15 mouse cellular contexts compared by ENCODE assay signal in the genomic region with DNA sequence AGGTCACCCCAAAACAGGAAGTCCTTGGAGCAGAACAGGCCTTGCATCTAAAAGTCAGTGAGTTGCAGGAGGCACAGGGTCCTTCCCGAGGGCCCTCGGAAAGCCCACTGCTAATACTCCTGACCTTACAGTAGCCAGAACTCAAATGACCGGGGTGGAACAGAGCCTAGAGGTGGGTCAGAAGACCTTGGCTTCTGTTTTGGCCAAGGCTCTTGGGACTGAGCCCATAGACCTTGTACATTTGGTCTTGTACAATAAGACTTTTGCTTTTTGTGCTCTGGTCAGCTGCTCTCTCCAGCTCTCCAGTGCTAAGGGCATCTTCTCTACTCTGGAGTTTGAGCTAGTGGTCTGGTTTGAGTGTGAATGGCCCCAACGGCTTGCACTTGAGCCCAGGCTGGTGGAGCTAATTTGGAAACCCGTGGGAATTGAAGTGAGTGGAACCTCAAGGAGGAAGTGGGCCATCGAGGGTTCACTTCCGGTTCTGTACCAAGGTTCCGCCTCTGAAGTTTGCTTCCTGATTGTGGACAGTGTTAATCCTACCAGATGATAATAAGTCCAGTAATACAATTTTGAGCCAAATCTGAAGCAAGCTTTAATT.
DNase-seq lines count a peak whose midpoint lies in the region; ATAC-seq lines count a peak whose summit lies in the region.
"Had no signal": no experiment of that assay in that cellular context is flagged by ENCODE, and none has a peak within 500 bp of the region (broad histone marks: within the 10 kb centered on the region; RNA-seq: fewer than 3 reads in every experiment).

No protein-coding gene starts in this region.

- no peak overlapping the region for H3K9ac ChIP-seq in forebrain, embryonic 16.5 days (replicated peaks; ENCODE audit: low read depth, low read length)
- no peak overlapping the region for H3K9ac ChIP-seq in forebrain, embryonic 11.5 days (ENCODE audit: low read length)
- H3K9ac ChIP-seq: embryonic facial prominence, embryonic 13.5 days; forebrain, postnatal 0 days; limb, embryonic 12.5 days had no signal

- H3K27ac ChIP-seq in forebrain, embryonic 16.5 days (ENCODE audit: low read length), result peak overlapping the region; percentile 30; the same call in 1 of the 2 replicates
- H3K27ac ChIP-seq in forebrain, embryonic 11.5 days (ENCODE audit: low read depth, low read length), result no peak overlapping the region
- H3K27ac ChIP-seq: embryonic facial prominence, embryonic 13.5 days; limb, embryonic 12.5 days; midbrain, embryonic 10.5 days had no signal

- H3K27me3 ChIP-seq in forebrain, embryonic 16.5 days (replicated peaks; ENCODE audit: control insufficient read depth, insufficient read depth, low read length), result no peaks in the 10 kb centered on the region
- H3K27me3 ChIP-seq in forebrain, embryonic 11.5 days (ENCODE audit: control insufficient read depth, insufficient read depth, low read length), result no peaks in the 10 kb centered on the region
- H3K27me3 ChIP-seq in splenic B cell, adult 2 months (ENCODE audit: control insufficient read depth, insufficient read depth, low read length, poor library complexity, severe bottlenecking), result no peaks in the 10 kb centered on the region
- H3K27me3 ChIP-seq: embryonic facial prominence, embryonic 13.5 days; limb, embryonic 12.5 days had no signal

- DNase-seq in forebrain, embryonic 11.5 days (ENCODE audit: low spot score), result no peak
- peak; percentile 22 for DNase-seq in lung, postnatal 10 days
- no peak for DNase-seq in lung, postnatal 25 days (ENCODE audit: low spot score)
- DNase-seq in splenic B cell, adult 2 months (ENCODE audit: low read depth, low spot score), result peak; percentile 82
- DNase-seq in yolk sac, embryonic 10.5 days (ENCODE audit: low spot score), result no peak
- DNase-seq in layer of hippocampus, adult 9-10 months (ENCODE audit: low spot score), result no peak
- DNase-seq: cerebellum, postnatal 10 days; heart, postnatal 36 days had no signal

- WGBS in forebrain, embryonic 16.5 days, result 86% methylated on average over 8 of the region's 8 CpGs
- WGBS in forebrain, embryonic 11.5 days, result 94% methylated on average over 8 of the region's 8 CpGs

- ATAC-seq in forebrain, embryonic 16.5 days, result no peak; the same call in 1 of the 2 replicates
- ATAC-seq in forebrain, embryonic 11.5 days (replicated peaks; ENCODE audit: low FRiP score), result no peak
- ATAC-seq in inflammation-experienced regulatory T-cells, adult 6 months, result peak; percentile 54
- ATAC-seq: intestine, postnatal 0 days had no signal

- H3K9me3 ChIP-seq in forebrain, embryonic 16.5 days (ENCODE audit: control insufficient read depth, low read length), result no peaks in the 10 kb centered on the region
- no peaks in the 10 kb centered on the region for H3K9me3 ChIP-seq in forebrain, embryonic 11.5 days (ENCODE audit: control insufficient read depth, low read length)
- H3K9me3 ChIP-seq: embryonic facial prominence, embryonic 13.5 days; limb, embryonic 12.5 days; midbrain, embryonic 10.5 days had no signal

- H3K36me3 ChIP-seq in forebrain, embryonic 16.5 days (ENCODE audit: control insufficient read depth, insufficient read depth), result no peaks in the 10 kb centered on the region
- H3K36me3 ChIP-seq in forebrain, embryonic 11.5 days (ENCODE audit: control insufficient read depth, insufficient read depth, low read length), result no peaks in the 10 kb centered on the region
- H3K36me3 ChIP-seq in splenic B cell, adult 2 months (ENCODE audit: control insufficient read depth, insufficient read depth, low read length, poor library complexity, severe bottlenecking), result peaks cover 9% of the 10 kb centered on the region
- H3K36me3 ChIP-seq: midbrain, embryonic 10.5 days had no signal

- H3K4me1 ChIP-seq in forebrain, embryonic 16.5 days (replicated peaks; ENCODE audit: control insufficient read depth, insufficient read depth, low read length), result peaks cover 8% of the 10 kb centered on the region
- H3K4me1 ChIP-seq in forebrain, embryonic 11.5 days (replicated peaks; ENCODE audit: control insufficient read depth, insufficient read depth, low read length), result no peaks in the 10 kb centered on the region
- H3K4me1 ChIP-seq: embryonic facial prominence, embryonic 13.5 days; limb, embryonic 12.5 days; midbrain, embryonic 10.5 days had no signal

- H3K4me3 ChIP-seq in forebrain, embryonic 16.5 days (replicated peaks; ENCODE audit: low read length), result no peak overlapping the region
- H3K4me3 ChIP-seq in forebrain, embryonic 11.5 days (ENCODE audit: low read depth, low read length), result no peak overlapping the region
- H3K4me3 ChIP-seq: embryonic facial prominence, embryonic 13.5 days; limb, embryonic 12.5 days; midbrain, embryonic 10.5 days had no signal

- no peak overlapping the region for H3K4me2 ChIP-seq in forebrain, embryonic 16.5 days (ENCODE audit: low read length)
- no peak overlapping the region for H3K4me2 ChIP-seq in forebrain, embryonic 11.5 days (ENCODE audit: low read depth, low read length, severe bottlenecking)
- H3K4me2 ChIP-seq: embryonic facial prominence, embryonic 13.5 days; limb, embryonic 12.5 days had no signal

Comparison
In these comparisons a context has a peak if more than half of its experiments do, and no peak if none do; other contexts are left out.
1. DNase-seq: peak in lung, postnatal 10 days (single experiment) and splenic B cell, adult 2 months (single experiment); none in forebrain, embryonic 11.5 days (single experiment), lung, postnatal 25 days (single experiment), yolk sac, embryonic 10.5 days (single experiment) and layer of hippocampus, adult 9-10 months (single experiment).